In the genomic region with DNA sequence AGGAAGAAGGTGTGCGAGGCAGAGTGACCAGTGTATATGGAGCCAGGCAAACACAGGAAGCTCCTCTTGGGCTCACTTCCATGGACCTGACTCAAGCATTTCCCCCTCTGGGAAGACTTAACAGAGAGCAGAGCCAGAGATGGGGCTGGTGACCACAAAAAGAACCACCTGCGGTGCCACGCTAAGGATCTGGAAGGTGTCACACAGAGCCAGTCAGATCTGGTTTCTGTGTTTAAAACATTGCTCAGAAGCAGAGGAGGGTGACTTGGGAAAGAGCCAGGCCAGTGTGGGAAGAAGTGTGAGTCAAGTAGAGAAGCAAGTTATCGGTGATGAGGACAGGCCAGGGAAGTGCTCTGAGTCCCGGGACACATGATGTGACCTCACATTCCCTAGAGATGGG, we compare ENCODE assay signal across 16 mouse cellular contexts. TPM values are rescaled to one million over a fixed set of nuclear protein-coding genes. Genes with fewer than 3 reads are reported as not detected.
DNase-seq lines count a peak whose midpoint lies in the region; TF ChIP-seq lines count a peak whose summit lies in the region.
"Had no signal": no experiment of that assay in that cellular context is flagged by ENCODE, and none has a peak within 500 bp of the region (broad histone marks: within the 10 kb centered on the region; RNA-seq: fewer than 3 reads in every experiment).

No protein-coding gene starts in this region.

- H3K36me3 ChIP-seq in hindbrain, embryonic 10.5 days = no peaks in the 10 kb centered on the region
- H3K36me3 ChIP-seq: hindbrain, embryonic 15.5 days had no signal

- TF ChIP-seq CTCF in embryonic fibroblast, embryonic 13.5 days (IDR thresholded peaks at IDR 0.05; ENCODE audit: borderline replicate concordance, insufficient read depth, low read length) = no peak

- no peaks in the 10 kb centered on the region for H3K9me3 ChIP-seq in hindbrain, embryonic 10.5 days
- H3K9me3 ChIP-seq: embryonic facial prominence, embryonic 15.5 days; forebrain, embryonic 13.5 days; heart, embryonic 12.5 days; hindbrain, embryonic 15.5 days had no signal

- WGBS in hindbrain, embryonic 10.5 days = 89% methylated on average over 5 of the region's 5 CpGs

- TF ChIP-seq POLR2A in embryonic fibroblast, embryonic 13.5 days (IDR thresholded peaks at IDR 0.05; ENCODE audit: low read depth, low read length) = no peak

- 0 out of 2 replicates have a peak overlapping the region, but pooled peaks have one; percentile 2 for H3K27ac ChIP-seq in embryonic fibroblast, embryonic 13.5 days (ENCODE audit: insufficient read depth, low read length)
- no peak overlapping the region for H3K27ac ChIP-seq in hindbrain, embryonic 10.5 days
- H3K27ac ChIP-seq: embryonic facial prominence, embryonic 15.5 days; forebrain, embryonic 13.5 days; hindbrain, embryonic 15.5 days had no signal

- no peak overlapping the region for H3K4me3 ChIP-seq in embryonic fibroblast, embryonic 13.5 days (ENCODE audit: insufficient read depth, low read length)
- H3K4me3 ChIP-seq in hindbrain, embryonic 10.5 days = no peak overlapping the region
- H3K4me3 ChIP-seq: embryonic facial prominence, embryonic 15.5 days; forebrain, embryonic 13.5 days; heart, embryonic 12.5 days; hindbrain, embryonic 15.5 days had no signal

- H3K27me3 ChIP-seq in hindbrain, embryonic 10.5 days (ENCODE audit: insufficient read depth, poor library complexity, severe bottlenecking) = no peaks in the 10 kb centered on the region
- H3K27me3 ChIP-seq: embryonic facial prominence, embryonic 15.5 days; heart, embryonic 12.5 days; hindbrain, embryonic 15.5 days had no signal

- H3K4me1 ChIP-seq in embryonic fibroblast, embryonic 13.5 days (ENCODE audit: control insufficient read depth, insufficient read depth, low read length) = peaks cover 5% of the 10 kb centered on the region; the same call in 1 of the 2 replicates
- H3K4me1 ChIP-seq in hindbrain, embryonic 10.5 days (replicated peaks) = peaks cover 11% of the 10 kb centered on the region; the same call in 1 of the 2 replicates
- H3K4me1 ChIP-seq: embryonic facial prominence, embryonic 15.5 days had no signal

- DNase-seq in 3T3-L1 (ENCODE audit: low read depth, low spot score) (peak; percentile 63), NIH3T3 (ENCODE audit: low read depth) (peak; percentile 62)
- DNase-seq in lung, postnatal 25 days (ENCODE audit: low spot score) = no peak
- no peak for DNase-seq in hindbrain, embryonic 10.5 days (ENCODE audit: low spot score)
- no peak for DNase-seq in spleen, postnatal 14 days (ENCODE audit: low spot score in 2 of 2)
- DNase-seq: adrenal gland, postnatal 10 days; cerebellum, adult 11-12 months; cerebellum, adult 9-11 months; embryo, embryonic 11 days; forebrain, postnatal 0 days; gastrocnemius, postnatal 14 days had no signal

RNA-seq across cellular contexts. Expression of gene Cdca7, which starts 55.4 kb away (rescaled TPM):
- polyA plus RNA-seq in embryonic fibroblast, embryonic 13.5 days (2011; ENCODE audit: insufficient read length, low read depth, missing spikeins) = 14.7 and 25.8 TPM in 2 replicates
- 163 and 223 TPM in 2 replicates for polyA plus RNA-seq in hindbrain, embryonic 10.5 days (2016; fragmentation: Nextera tagmentation; extraction: Ambion mirVana)

Comparison
In these comparisons a context has a peak if more than half of its experiments do, and no peak if none do; other contexts are left out.
1. DNase-seq: peak in 3T3-L1 (single experiment) and NIH3T3 (single experiment); none in lung, postnatal 25 days (single experiment), hindbrain, embryonic 10.5 days (single experiment) and spleen, postnatal 14 days (0 of 2).